Mouse (Mus musculus) ES-E14 (cell line): ENCODE measurements at regions not wholly inside any gene's neighbourhood (a gene's known extent, or its start where the extent isn't known, plus 50 kb on each side); places are given as distances from the start of the nearest gene placed in this dataset.
"Not testable (repeated sequence)": the region's sequence is repeated elsewhere in the genome, so short reads cannot be mapped to it uniquely, and the experiment has no call there.

Source experiments
- DNase-seq: peaks from one replicate; pipeline ENCODE4 v3.0.0-alpha.2; 2013; ENCODE audit warnings: low read depth, low spot score
- H3K27ac ChIP-seq: 2 replicates; pipeline ENCODE4 v1.5.1; 2012; ENCODE audit warnings: low read depth, mild to moderate bottlenecking, low read length, moderate library complexity, mixed read lengths; ENCODE audit not compliant: poor library complexity, insufficient read depth, severe bottlenecking
- H3K36me3 ChIP-seq: 2 replicates; pipeline ENCODE4 v1.6.1; 2012; ENCODE audit warnings: mild to moderate bottlenecking, low read length, moderate library complexity, mixed read lengths; ENCODE audit not compliant: control insufficient read depth, poor library complexity, insufficient read depth, severe bottlenecking
- H3K4me1 ChIP-seq, 2 experiments: fragments of 150-350 bp in 1 of 2; sonication (generic) in 1 of 2; 2 replicates each; pipeline ENCODE4 v1.6.1; 2012; ENCODE audit warnings: low read length in 2 of 2, mild to moderate bottlenecking in 1 of 2, mixed read lengths in 1 of 2; ENCODE audit not compliant: control insufficient read depth in 2 of 2, insufficient read depth in 2 of 2, poor library complexity in 1 of 2
- H3K4me3 ChIP-seq, 2 experiments: fragments of 150-350 bp in 1 of 2; sonication (generic) in 1 of 2; 2 replicates each; pipeline ENCODE4 v1.5.1; 2012; ENCODE audit warnings: low read length in 2 of 2, low read depth in 1 of 2, mild to moderate bottlenecking in 1 of 2, mixed read lengths in 1 of 2; ENCODE audit not compliant: insufficient read depth in 1 of 2, poor library complexity in 1 of 2, severe bottlenecking in 1 of 2
- H3K9ac ChIP-seq: 2 replicates; pipeline ENCODE4 v1.6.1; 2012; ENCODE audit warnings: low read depth, mild to moderate bottlenecking, low read length, mixed read lengths; ENCODE audit not compliant: poor library complexity, insufficient read depth, severe bottlenecking
- H3K9me3 ChIP-seq: fragments of 150-350 bp; sonication (generic); 2 replicates; pipeline ENCODE4 v1.6.1; 2012; ENCODE audit warnings: low read depth, mild to moderate bottlenecking, low read length; ENCODE audit not compliant: control insufficient read depth, insufficient read depth
- CHD2 ChIP-seq: IDR thresholded peaks from 2 replicates; pipeline ENCODE4 v1.6.1; 2014; ENCODE audit warnings: mild to moderate bottlenecking, low read depth, low read length, inconsistent platforms
- HCFC1 ChIP-seq: IDR thresholded peaks from 2 replicates; pipeline ENCODE4 v1.6.1; 2012; ENCODE audit warnings: low read length, inconsistent platforms, borderline replicate concordance; ENCODE audit not compliant: insufficient read depth
- MAFK ChIP-seq: IDR thresholded peaks from 2 replicates; pipeline ENCODE4 v1.6.1; 2014; ENCODE audit warnings: mild to moderate bottlenecking, low read depth, low read length, inconsistent platforms; ENCODE audit not compliant: insufficient read depth
- ZC3H11A ChIP-seq: IDR thresholded peaks from 2 replicates; pipeline ENCODE4 v1.6.1; 2012; ENCODE audit warnings: low read depth, mild to moderate bottlenecking, inconsistent platforms, low read length, borderline replicate concordance
- ZNF384 ChIP-seq: IDR thresholded peaks from 2 replicates; pipeline ENCODE4 v1.6.1; 2012; ENCODE audit warnings: low read depth, low read length, inconsistent platforms
- in situ Hi-C, 2 experiments: fragments of 600-800 bp; cut with MboI; formaldehyde crosslinking; loops; one replicate each; pipeline ENCODE4 v1.15.1; 2025; ENCODE audit warnings: low sequenced_read_pairs in 2 of 2, inconsistent platforms in 1 of 2; ENCODE audit not compliant: unreplicated experiment in 2 of 2

GRCm38 (mm10) chr6:67610402-67610801 is 74.8 kb upstream of the Tacstd2 start:
- TF ChIP-seq HCFC1, result no peak
- TF ChIP-seq ZC3H11A, result no peak
- TF ChIP-seq MAFK, result no peak
- no peak for TF ChIP-seq ZNF384
- TF ChIP-seq CHD2, result no peak
- no peaks in the 10 kb centered on the region for H3K9me3 ChIP-seq
- no peak for DNase-seq
- no peak overlapping the region for H3K4me3 ChIP-seq
- H3K27ac ChIP-seq, result no peak overlapping the region
- H3K9ac ChIP-seq, result no peak overlapping the region
- no peaks in the 10 kb centered on the region for H3K4me1 ChIP-seq
- H3K36me3 ChIP-seq, result no peaks in the 10 kb centered on the region
- in situ Hi-C loops, result no loop called here

GRCm38 (mm10) chr6:67609461-67609860 is 73.9 kb upstream of the Tacstd2 start:
- in situ Hi-C loops, DNase-seq, H3K4me1 ChIP-seq: not testable (repeated sequence)

More at GRCm38 (mm10) chr6:67609461-67609860, 73.9 kb upstream of the Tacstd2 start:
- not testable (repeated sequence) for H3K36me3 ChIP-seq, H3K4me3 ChIP-seq, H3K9me3 ChIP-seq, H3K27ac ChIP-seq, H3K9ac ChIP-seq
